Mouse (Mus musculus): ENCODE results near the gene Gm10644. TPM values are rescaled to one million over a fixed set of nuclear protein-coding genes. Genes with fewer than 3 reads are reported as not detected.
"Not testable (repeated sequence)": the region's sequence is repeated elsewhere in the genome, so short reads cannot be mapped to it uniquely, and the experiment has no call there.

Gm10644 gene
- total RNA-seq (2014; fragmentation: Nextera tagmentation): not detected in 2 replicates
- total RNA-seq (2017): not detected in 2 replicates

GRCm38 (mm10) chr8:83955106-83955957 lies at the start of gene Gm10644, which contains the start of gene Asf1b:
TSS of gene Gm10644 (minus strand) at chr8:83955205.
TSS of gene Asf1b (plus strand) at chr8:83955507.
- ATAC-seq (replicated peaks; ENCODE audit: poor library complexity, severe bottlenecking): peak; percentile 88

- peak; percentile 99 for ATAC-seq (replicated peaks; ENCODE audit: poor library complexity, severe bottlenecking)
These were observed 49.7 kb upstream of the Gm10644 start for GRCm38 (mm10) chr8:84004533-84005201.

GRCm38 (mm10) chr8:84003612-84004246 lies 48.7 kb upstream of the Gm10644 start:
- ATAC-seq (replicated peaks; ENCODE audit: poor library complexity, severe bottlenecking): no peak

- no peak for ATAC-seq (replicated peaks; ENCODE audit: poor library complexity, severe bottlenecking)
These were observed 48.1 kb upstream of the Gm10644 start for GRCm38 (mm10) chr8:84002957-84003611.

- ATAC-seq (replicated peaks; ENCODE audit: poor library complexity, severe bottlenecking): no peak
These were observed 46.4 kb upstream of the Gm10644 start, which contains the start of gene 1700067K01Rik for GRCm38 (mm10) chr8:84001281-84002000. TSS of gene 1700067K01Rik (plus strand) at chr8:84001502.

- no peak for ATAC-seq (replicated peaks; ENCODE audit: poor library complexity, severe bottlenecking)
These were observed 44.8 kb upstream of the Gm10644 start for GRCm38 (mm10) chr8:83999825-84000224.

GRCm38 (mm10) chr8:83999057-83999705 lies 44.2 kb upstream of the Gm10644 start:
- ATAC-seq (replicated peaks; ENCODE audit: poor library complexity, severe bottlenecking): no peak

GRCm38 (mm10) chr8:83998231-83999056 lies 43.4 kb upstream of the Gm10644 start:
- peak; percentile 62 for ATAC-seq (replicated peaks; ENCODE audit: poor library complexity, severe bottlenecking)

- ATAC-seq (replicated peaks; ENCODE audit: poor library complexity, severe bottlenecking): no peak
These were observed 42.6 kb upstream of the Gm10644 start, which contains the start of gene Samd1 for GRCm38 (mm10) chr8:83997511-83998141. TSS of gene Samd1 (plus strand) at chr8:83997672.

- peak; percentile 69 for ATAC-seq (replicated peaks; ENCODE audit: poor library complexity, severe bottlenecking)
These were observed 41.8 kb upstream of the Gm10644 start for GRCm38 (mm10) chr8:83996567-83997505.

GRCm38 (mm10) chr8:83995973-83996372 lies 41.0 kb upstream of the Gm10644 start:
- ATAC-seq (replicated peaks; ENCODE audit: poor library complexity, severe bottlenecking): no peak

- ATAC-seq (replicated peaks; ENCODE audit: poor library complexity, severe bottlenecking): no peak
These were observed 39.0 kb upstream of the Gm10644 start for GRCm38 (mm10) chr8:83994030-83994429.

GRCm38 (mm10) chr8:83992488-83992887 lies 37.5 kb upstream of the Gm10644 start:
- no peak for ATAC-seq (replicated peaks; ENCODE audit: poor library complexity, severe bottlenecking)

GRCm38 (mm10) chr8:83990170-83990569 lies 35.2 kb upstream of the Gm10644 start:
- ATAC-seq (replicated peaks; ENCODE audit: poor library complexity, severe bottlenecking): no peak

GRCm38 (mm10) chr8:83989243-83989642 lies 34.2 kb upstream of the Gm10644 start:
- ATAC-seq (replicated peaks; ENCODE audit: poor library complexity, severe bottlenecking): peak; percentile 96

GRCm38 (mm10) chr8:83983222-83983621 lies 28.2 kb upstream of the Gm10644 start:
- not testable (repeated sequence) for ATAC-seq (replicated peaks; ENCODE audit: poor library complexity, severe bottlenecking)

- no peak for ATAC-seq (replicated peaks; ENCODE audit: poor library complexity, severe bottlenecking)
These were observed 27.4 kb upstream of the Gm10644 start for GRCm38 (mm10) chr8:83982449-83982848.

All from granulocyte monocyte progenitor cell, adult 5-6 weeks (primary cell).